30 mouse cellular contexts compared by ENCODE assay signal in genomic region chr10:43646326-43646725, GRCm38 (mm10).
DNase-seq lines count a peak whose midpoint lies in the region; ATAC-seq and TF ChIP-seq lines count a peak whose summit lies in the region.
"Had no signal": no experiment of that assay in that cellular context is flagged by ENCODE, and none has a peak within 500 bp of the region (broad histone marks: within the 10 kb centered on the region; RNA-seq: fewer than 3 reads in every experiment).

No protein-coding gene starts in this region.

- H3K9me3 ChIP-seq in MEL (replicated peaks; ENCODE audit: insufficient read depth, low read length): no peaks in the 10 kb centered on the region
- H3K9me3 ChIP-seq in liver, embryonic 15.5 days (replicated peaks): no peaks in the 10 kb centered on the region
- H3K9me3 ChIP-seq in intestine, embryonic 15.5 days: no peaks in the 10 kb centered on the region
- H3K9me3 ChIP-seq: embryonic facial prominence, embryonic 12.5 days; hindbrain, embryonic 10.5 days; limb, embryonic 10.5 days; limb, embryonic 15.5 days; lung, embryonic 15.5 days; megakaryocyte, embryonic 14.5 days; midbrain, embryonic 13.5 days had no signal

- H3K27me3 ChIP-seq in MEL (ENCODE audit: control insufficient read depth in 1 of 2, insufficient read depth in 2 of 2, low read length in 2 of 2) (no peaks in the 10 kb centered on the region), myocyte (ENCODE audit: control insufficient read depth, insufficient read depth, insufficient read length) (no peaks in the 10 kb centered on the region)
- no peaks in the 10 kb centered on the region for H3K27me3 ChIP-seq in liver, embryonic 15.5 days
- no peaks in the 10 kb centered on the region for H3K27me3 ChIP-seq in intestine, embryonic 15.5 days (replicated peaks)
- H3K27me3 ChIP-seq: embryonic facial prominence, embryonic 12.5 days; limb, embryonic 15.5 days; lung, embryonic 15.5 days; megakaryocyte, embryonic 14.5 days; midbrain, embryonic 13.5 days; Patski had no signal

- H3K4me3 ChIP-seq in MEL (ENCODE audit: control insufficient read depth in 1 of 2, insufficient read depth in 1 of 2, low read depth in 2 of 2, low read length in 2 of 2) (peak overlapping the region; percentile 5 to 55), myocyte (no peak overlapping the region)
- no peak overlapping the region for H3K4me3 ChIP-seq in liver, embryonic 15.5 days (replicated peaks)
- H3K4me3 ChIP-seq in intestine, embryonic 15.5 days (replicated peaks): no peak overlapping the region
- H3K4me3 ChIP-seq: embryonic facial prominence, embryonic 12.5 days; hindbrain, embryonic 10.5 days; limb, embryonic 10.5 days; limb, embryonic 15.5 days; lung, embryonic 15.5 days; megakaryocyte, embryonic 14.5 days; midbrain, embryonic 13.5 days had no signal

- TF ChIP-seq CTCF in MEL (IDR thresholded peaks at IDR 0.05 in 2 of 3, conservative IDR thresholded peaks at IDR 0.05 in 1 of 3; ENCODE audit: control insufficient read depth in 1 of 3, insufficient read depth in 1 of 3, low read depth in 2 of 3, low read length in 3 of 3, poor library complexity in 1 of 3, severe bottlenecking in 1 of 3): no peak

- DNase-seq in MEL (ENCODE audit: low read depth, low spot score) (peak; percentile 79), liver (peak; percentile 52)
- DNase-seq in cerebellum, adult 8-10 months: no peak
- DNase-seq in spleen, postnatal 4 days (ENCODE audit: low spot score in 2 of 2): no peak
- DNase-seq: adrenal gland, postnatal 10 days; cerebellum, adult 9-10 months; cerebellum, postnatal 36 days; embryo, embryonic 11 days; forebrain, postnatal 0 days; heart, postnatal 14 days; kidney, adult 8-10 months; kidney, postnatal 4 days; lung, postnatal 36 days; retina, postnatal 1 day; right cerebral cortex, postnatal 25 days; thymus, postnatal 25 days had no signal

- TF ChIP-seq RAD21 in MEL (IDR thresholded peaks at IDR 0.05; ENCODE audit: low read depth, low read length): no peak

- peak overlapping the region; percentile 95 for H3K27ac ChIP-seq in MEL (ENCODE audit: control insufficient read depth, low read depth, low read length)
- peak overlapping the region; percentile 79 for H3K27ac ChIP-seq in liver, embryonic 15.5 days (replicated peaks)
- no peak overlapping the region for H3K27ac ChIP-seq in intestine, embryonic 15.5 days
- H3K27ac ChIP-seq: embryonic facial prominence, embryonic 12.5 days; hindbrain, embryonic 10.5 days; hindbrain, postnatal 0 days; kidney, postnatal 0 days; limb, embryonic 10.5 days; limb, embryonic 15.5 days; lung, embryonic 15.5 days; midbrain, embryonic 13.5 days had no signal

- peaks cover 5% of the 10 kb centered on the region for H3K79me2 ChIP-seq in MEL (ENCODE audit: control insufficient read depth, insufficient read depth, low read length, poor library complexity)
- no peaks in the 10 kb centered on the region for H3K79me2 ChIP-seq in myocyte (ENCODE audit: control insufficient read depth, insufficient read depth)

- peak overlapping the region; percentile 11; the same call in 1 of the 2 replicates for H3K4me2 ChIP-seq in liver, embryonic 15.5 days
- H3K4me2 ChIP-seq in myocyte (ENCODE audit: low read depth): no peak overlapping the region
- no peak overlapping the region for H3K4me2 ChIP-seq in intestine, embryonic 15.5 days (replicated peaks)
- H3K4me2 ChIP-seq: embryonic facial prominence, embryonic 12.5 days; limb, embryonic 15.5 days; lung, embryonic 15.5 days; midbrain, embryonic 13.5 days had no signal

- no peak overlapping the region for H3ac ChIP-seq in myocyte (ENCODE audit: control insufficient read depth, insufficient read length)

- WGBS in liver, embryonic 15.5 days (ENCODE audit: insufficient replicate concordance): 22% methylated on average over 4 of the region's 4 CpGs
- 60% methylated on average over 4 of the region's 4 CpGs for WGBS in intestine, embryonic 15.5 days

- peaks cover 24 to 49% of the 10 kb centered on the region in 2 experiments for H3K4me1 ChIP-seq in MEL (ENCODE audit: control insufficient read depth in 1 of 2, insufficient read depth in 2 of 2, low read length in 2 of 2)
- peaks cover 73% of the 10 kb centered on the region for H3K4me1 ChIP-seq in liver, embryonic 15.5 days (replicated peaks)
- H3K4me1 ChIP-seq in intestine, embryonic 15.5 days (replicated peaks): no peaks in the 10 kb centered on the region
- H3K4me1 ChIP-seq: embryonic facial prominence, embryonic 12.5 days; limb, embryonic 15.5 days; lung, embryonic 15.5 days; midbrain, embryonic 13.5 days had no signal

- ATAC-seq in liver, embryonic 15.5 days (ENCODE audit: insufficient read depth): peak; percentile 73
- ATAC-seq in intestine, embryonic 15.5 days: no peak
- ATAC-seq: forebrain, postnatal 0 days; hindbrain, postnatal 0 days; intestine, embryonic 16.5 days; midbrain, embryonic 13.5 days; Patski had no signal

- H3K36me3 ChIP-seq in MEL (ENCODE audit: control insufficient read depth in 1 of 2, insufficient read depth in 2 of 2, low read length in 2 of 2) (peaks cover 0 to 55% of the 10 kb centered on the region in 2 experiments; a peak in 2 of 4 replicates), myocyte (ENCODE audit: control insufficient read depth, insufficient read depth) (no peaks in the 10 kb centered on the region)
- no peaks in the 10 kb centered on the region for H3K36me3 ChIP-seq in liver, embryonic 15.5 days (replicated peaks)
- H3K36me3 ChIP-seq in intestine, embryonic 15.5 days: no peaks in the 10 kb centered on the region
- H3K36me3 ChIP-seq: embryonic facial prominence, embryonic 12.5 days; hindbrain, embryonic 10.5 days; limb, embryonic 10.5 days; limb, embryonic 15.5 days; lung, embryonic 15.5 days; midbrain, embryonic 13.5 days had no signal

- peak overlapping the region; percentile 67 for H3K9ac ChIP-seq in MEL (ENCODE audit: control insufficient read depth, low read depth, low read length, poor library complexity, severe bottlenecking)
- peak overlapping the region; percentile 13; the same call in 1 of the 2 replicates for H3K9ac ChIP-seq in liver, embryonic 15.5 days
- H3K9ac ChIP-seq in intestine, embryonic 15.5 days: no peak overlapping the region
- H3K9ac ChIP-seq: embryonic facial prominence, embryonic 12.5 days; forebrain, postnatal 0 days; limb, embryonic 15.5 days; lung, embryonic 15.5 days; midbrain, embryonic 13.5 days had no signal

- TF ChIP-seq POLR2A in MEL (IDR thresholded peaks at IDR 0.05; ENCODE audit: control insufficient read depth in 1 of 2, insufficient read depth in 1 of 2, low read depth in 1 of 2, low read length in 2 of 2, poor library complexity in 1 of 2) (no peak; a peak in 1 of 4 replicates), myocyte (IDR thresholded peaks at IDR 0.05; ENCODE audit: insufficient read length, low read depth) (no peak)

- peak; percentile 91 for TF ChIP-seq EP300 in MEL (IDR thresholded peaks at IDR 0.05; ENCODE audit: low read depth in 1 of 2, low read length in 2 of 2)

TF ChIP-seq in MEL, 35 proteins besides CTCF, POLR2A, EP300 and RAD21 (continues in another document):
- TF ChIP-seq MAZ (IDR thresholded peaks at IDR 0.05; ENCODE audit: low read depth, low read length): 0 out of 2 replicates have a peak, but pooled peaks have one; percentile 41
- TF ChIP-seq USF2 (IDR thresholded peaks at IDR 0.05; ENCODE audit: borderline replicate concordance in 1 of 2, insufficient read depth in 1 of 2, low read depth in 1 of 2, low read length in 2 of 2): no peak
- no peak for TF ChIP-seq JUND (IDR thresholded peaks at IDR 0.05; ENCODE audit: low read depth, low read length)
- peak; percentile 88 for TF ChIP-seq TAL1 (IDR thresholded peaks at IDR 0.05; ENCODE audit: low read length)
- TF ChIP-seq MYC (IDR thresholded peaks at IDR 0.05; ENCODE audit: low read depth, low read length): no peak
- TF ChIP-seq CHD2 (IDR thresholded peaks at IDR 0.05; ENCODE audit: low read length): no peak
- peak; percentile 77 for TF ChIP-seq ETS1 (IDR thresholded peaks at IDR 0.05; ENCODE audit: low read depth, low read length)
- peak; percentile 82 for TF ChIP-seq GATA1 (IDR thresholded peaks at IDR 0.05; ENCODE audit: low read depth, low read length)
- no peak for TF ChIP-seq NELFE (IDR thresholded peaks at IDR 0.05; ENCODE audit: low read depth, low read length)
- TF ChIP-seq MXI1 (IDR thresholded peaks at IDR 0.05; ENCODE audit: low read depth, low read length): no peak; the same call in 1 of the 2 replicates
- TF ChIP-seq ZC3H11A (IDR thresholded peaks at IDR 0.05; ENCODE audit: low read depth, low read length): no peak
- TF ChIP-seq TCF12 (IDR thresholded peaks at IDR 0.05; ENCODE audit: low read depth, low read length): peak; percentile 90
- no peak for TF ChIP-seq CHD1 (IDR thresholded peaks at IDR 0.05; ENCODE audit: low read depth, low read length)
- TF ChIP-seq ZNF384 (IDR thresholded peaks at IDR 0.05; ENCODE audit: low read depth, low read length): peak; percentile 62; the same call in 1 of the 2 replicates

TF ChIP-seq in myocyte, 11 proteins besides CTCF, POLR2A, EP300 and RAD21:
- TF ChIP-seq MYOD1 (IDR thresholded peaks at IDR 0.05; ENCODE audit: control insufficient read depth in 1 of 3, insufficient read length in 2 of 3, low read depth in 2 of 3) (no peak), MYOG (IDR thresholded peaks at IDR 0.05; ENCODE audit: control insufficient read depth in 1 of 3, insufficient read depth in 1 of 3, insufficient read length in 2 of 3, low read depth in 2 of 3) (peak in 2 of 3 experiments; percentile 11 to 25), TCF12 (IDR thresholded peaks at IDR 0.05; ENCODE audit: insufficient read depth, poor library complexity, severe bottlenecking) (no peak)

Comparison
In these comparisons a context has a peak if more than half of its experiments do, and no peak if none do; other contexts are left out.
1. DNase-seq: peak in MEL (single experiment) and liver (single experiment); none in cerebellum, adult 8-10 months (single experiment) and spleen, postnatal 4 days (0 of 2).
2. H3K4me3 ChIP-seq: peak in MEL (2 of 2); none in liver, embryonic 15.5 days (single experiment), myocyte (single experiment) and intestine, embryonic 15.5 days (single experiment).